Mouse (Mus musculus) left cerebral cortex, postnatal 36 days (tissue): Measurements from ENCODE around the gene Lgr6. TPM values are rescaled to one million over a fixed set of nuclear protein-coding genes. Genes with fewer than 3 reads are reported as not detected.

ENCODE experiments used
- total RNA-seq, 2 experiments: library from RNA; stranded (reverse); gene quantifications; 2 replicates each; pipeline ENCODE4 v1.2.3; 2021

The Lgr6 gene
- total RNA-seq, 2 experiments from 2014 or later = 1.6 to 1.7 TPM

Other genes with a start within 250 kb of the Lgr6 start
- gene Ppp1r12b, start 149.3 kb downstream of the Lgr6 start, total RNA-seq = 10 to 100 TPM; 75.6 to 88.7 TPM
- 1 to 10 TPM; 2.4 to 4.2 TPM for gene Ube2t, start 142.7 kb downstream of the Lgr6 start, total RNA-seq
- under 1 TPM; 0.35 to 0.59 TPM for gene Ptpn7, start 27.4 kb upstream of the Lgr6 start, total RNA-seq
- gene Arl8a, start 41.5 kb upstream of the Lgr6 start, total RNA-seq = 100 to 1,000 TPM; 252 to 292 TPM
- 100 to 1,000 TPM; 173 to 208 TPM for gene Gpr37l1, start 62.4 kb upstream of the Lgr6 start, total RNA-seq
- gene Elf3, start 153.3 kb upstream of the Lgr6 start, total RNA-seq = not detected
- gene Rnpep, start 178.8 kb upstream of the Lgr6 start, total RNA-seq = 10 to 100 TPM; 48.2 to 64.4 TPM
- gene Timm17a, start 208.5 kb upstream of the Lgr6 start, total RNA-seq = 100 to 1,000 TPM; 148 to 171 TPM
- gene Lmod1, start 219.5 kb upstream of the Lgr6 start, total RNA-seq = under 1 TPM; 0.59 to 0.95 TPM